ENCODE assay signal across 22 mouse cellular contexts in the genomic region with DNA sequence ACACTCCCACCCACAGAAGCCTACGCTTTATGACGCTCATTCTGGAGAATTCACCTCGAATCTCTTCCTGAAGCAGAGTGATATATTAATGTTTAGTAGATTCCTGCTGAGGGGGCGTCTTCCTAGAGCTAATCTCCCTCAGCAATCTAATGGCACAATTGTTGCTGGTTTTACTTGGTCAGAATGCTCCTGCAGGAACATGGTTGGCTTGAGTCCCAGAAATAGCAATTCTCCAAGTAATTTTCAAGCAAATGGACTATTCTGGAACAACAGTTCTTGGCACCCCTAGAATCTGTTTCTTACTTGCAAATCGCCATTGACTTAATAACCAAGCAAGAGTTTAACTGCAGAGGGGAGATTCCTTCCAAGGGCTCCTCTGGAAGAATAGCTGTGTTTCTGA. TPM values are rescaled to one million over a fixed set of nuclear protein-coding genes. Genes with fewer than 3 reads are reported as not detected.
DNase-seq lines count a peak whose midpoint lies in the region; ATAC-seq and TF ChIP-seq lines count a peak whose summit lies in the region.
"Had no signal": no experiment of that assay in that cellular context is flagged by ENCODE, and none has a peak within 500 bp of the region (broad histone marks: within the 10 kb centered on the region; RNA-seq: fewer than 3 reads in every experiment).

No protein-coding gene starts in this region.

- no peak overlapping the region for H3K4me3 ChIP-seq in forebrain, embryonic 14.5 days (ENCODE audit: low read depth, low read length)
- H3K4me3 ChIP-seq in forebrain, embryonic 11.5 days (ENCODE audit: low read depth, low read length), result no peak overlapping the region
- no peak overlapping the region for H3K4me3 ChIP-seq in kidney, embryonic 15.5 days (replicated peaks)
- no peak overlapping the region for H3K4me3 ChIP-seq in midbrain, postnatal 0 days (ENCODE audit: low read depth, low read length)
- no peak overlapping the region for H3K4me3 ChIP-seq in midbrain, embryonic 13.5 days (replicated peaks)
- H3K4me3 ChIP-seq in limb, embryonic 14.5 days (replicated peaks; ENCODE audit: low read length), result no peak overlapping the region
- H3K4me3 ChIP-seq: heart, embryonic 10.5 days; hindbrain, embryonic 12.5 days; intestine, embryonic 15.5 days; megakaryocyte, embryonic 14.5 days had no signal

- TF ChIP-seq POLR2A in limb, embryonic 14.5 days (IDR thresholded peaks at IDR 0.05; ENCODE audit: borderline replicate concordance, extremely low read depth, insufficient read depth, insufficient read length), result no peak

- H3K9ac ChIP-seq in forebrain, embryonic 14.5 days (ENCODE audit: low read length), result no peak overlapping the region
- H3K9ac ChIP-seq in forebrain, embryonic 11.5 days (ENCODE audit: low read length), result no peak overlapping the region
- H3K9ac ChIP-seq in kidney, embryonic 15.5 days, result no peak overlapping the region
- H3K9ac ChIP-seq in midbrain, postnatal 0 days (replicated peaks; ENCODE audit: low read length, poor library complexity, severe bottlenecking), result no peak overlapping the region
- H3K9ac ChIP-seq in midbrain, embryonic 13.5 days (replicated peaks), result no peak overlapping the region
- H3K9ac ChIP-seq in limb, embryonic 14.5 days (ENCODE audit: low read depth, low read length, severe bottlenecking), result no peak overlapping the region
- H3K9ac ChIP-seq: hindbrain, embryonic 12.5 days; intestine, embryonic 15.5 days; liver, embryonic 14.5 days had no signal

- no peaks in the 10 kb centered on the region for H3K4me1 ChIP-seq in forebrain, embryonic 14.5 days (ENCODE audit: control insufficient read depth, insufficient read depth, low read length)
- no peaks in the 10 kb centered on the region for H3K4me1 ChIP-seq in forebrain, embryonic 11.5 days (replicated peaks; ENCODE audit: control insufficient read depth, insufficient read depth, low read length)
- no peaks in the 10 kb centered on the region for H3K4me1 ChIP-seq in kidney, embryonic 15.5 days
- 0 out of 2 replicates have a peak, but pooled peaks cover 5% of the 10 kb centered on the region for H3K4me1 ChIP-seq in midbrain, postnatal 0 days (ENCODE audit: insufficient read depth, low read length)
- H3K4me1 ChIP-seq in midbrain, embryonic 13.5 days (replicated peaks), result no peaks in the 10 kb centered on the region; the same call in 1 of the 2 replicates
- no peaks in the 10 kb centered on the region for H3K4me1 ChIP-seq in limb, embryonic 14.5 days (ENCODE audit: control insufficient read depth, insufficient read depth, low read length)
- H3K4me1 ChIP-seq: heart, embryonic 10.5 days; hindbrain, embryonic 12.5 days; intestine, embryonic 15.5 days; megakaryocyte, embryonic 14.5 days had no signal

- H3K36me3 ChIP-seq in forebrain, embryonic 14.5 days (ENCODE audit: control insufficient read depth, insufficient read depth, low read length), result no peaks in the 10 kb centered on the region
- H3K36me3 ChIP-seq in forebrain, embryonic 11.5 days (ENCODE audit: control insufficient read depth, insufficient read depth, low read length), result no peaks in the 10 kb centered on the region
- H3K36me3 ChIP-seq in kidney, embryonic 15.5 days, result no peaks in the 10 kb centered on the region
- no peaks in the 10 kb centered on the region for H3K36me3 ChIP-seq in midbrain, postnatal 0 days (ENCODE audit: insufficient read depth, low read length)
- no peaks in the 10 kb centered on the region for H3K36me3 ChIP-seq in midbrain, embryonic 13.5 days
- no peaks in the 10 kb centered on the region for H3K36me3 ChIP-seq in limb, embryonic 14.5 days (ENCODE audit: control insufficient read depth, insufficient read depth, low read length)
- H3K36me3 ChIP-seq: heart, embryonic 10.5 days; hindbrain, embryonic 12.5 days; intestine, embryonic 15.5 days had no signal

- H3K4me2 ChIP-seq in forebrain, embryonic 14.5 days (ENCODE audit: low read length), result no peak overlapping the region
- H3K4me2 ChIP-seq in forebrain, embryonic 11.5 days (ENCODE audit: low read depth, low read length, severe bottlenecking), result no peak overlapping the region
- H3K4me2 ChIP-seq in kidney, embryonic 15.5 days, result no peak overlapping the region
- H3K4me2 ChIP-seq in midbrain, postnatal 0 days (ENCODE audit: low read depth, low read length, poor library complexity, severe bottlenecking), result no peak overlapping the region
- no peak overlapping the region for H3K4me2 ChIP-seq in midbrain, embryonic 13.5 days (replicated peaks)
- no peak overlapping the region for H3K4me2 ChIP-seq in limb, embryonic 14.5 days (replicated peaks; ENCODE audit: low read depth, low read length, severe bottlenecking)
- H3K4me2 ChIP-seq: hindbrain, embryonic 12.5 days; intestine, embryonic 15.5 days had no signal

- no peak for TF ChIP-seq CTCF in midbrain, postnatal 0 days (IDR thresholded peaks at IDR 0.05)

- H3K27me3 ChIP-seq in forebrain, embryonic 14.5 days (replicated peaks; ENCODE audit: control insufficient read depth, insufficient read depth, low read length), result no peaks in the 10 kb centered on the region
- H3K27me3 ChIP-seq in forebrain, embryonic 11.5 days (ENCODE audit: control insufficient read depth, insufficient read depth, low read length), result no peaks in the 10 kb centered on the region
- H3K27me3 ChIP-seq in kidney, embryonic 15.5 days, result no peaks in the 10 kb centered on the region
- H3K27me3 ChIP-seq in midbrain, postnatal 0 days (ENCODE audit: insufficient read depth, low read length), result no peaks in the 10 kb centered on the region
- H3K27me3 ChIP-seq in midbrain, embryonic 13.5 days, result no peaks in the 10 kb centered on the region
- H3K27me3 ChIP-seq in limb, embryonic 14.5 days (ENCODE audit: control insufficient read depth, insufficient read depth, low read length), result no peaks in the 10 kb centered on the region
- H3K27me3 ChIP-seq: CH12.LX; hindbrain, embryonic 12.5 days; intestine, embryonic 15.5 days had no signal

- ATAC-seq in forebrain, embryonic 14.5 days, result no peak
- no peak for ATAC-seq in forebrain, embryonic 11.5 days (replicated peaks; ENCODE audit: low FRiP score)
- no peak for ATAC-seq in kidney, embryonic 15.5 days (replicated peaks; ENCODE audit: low FRiP score)
- no peak for ATAC-seq in midbrain, postnatal 0 days (ENCODE audit: low FRiP score)
- no peak for ATAC-seq in midbrain, embryonic 13.5 days
- no peak for ATAC-seq in limb, embryonic 14.5 days (ENCODE audit: low FRiP score, low read depth)
- ATAC-seq: intestine, embryonic 15.5 days; lung, postnatal 0 days; midbrain, embryonic 16.5 days had no signal

- 38% methylated on average over 5 of the region's 5 CpGs for WGBS in forebrain, embryonic 14.5 days
- 69% methylated on average over 5 of the region's 5 CpGs for WGBS in forebrain, embryonic 11.5 days
- WGBS in kidney, embryonic 15.5 days, result 35% methylated on average over 5 of the region's 5 CpGs
- WGBS in midbrain, postnatal 0 days, result 52% methylated on average over 5 of the region's 5 CpGs
- WGBS in midbrain, embryonic 13.5 days, result 69% methylated on average over 5 of the region's 5 CpGs
- WGBS in limb, embryonic 14.5 days, result 58% methylated on average over 5 of the region's 5 CpGs

- peak; percentile 65 for DNase-seq in forebrain, embryonic 14.5 days (ENCODE audit: low spot score)
- DNase-seq in forebrain, embryonic 11.5 days (ENCODE audit: low spot score), result no peak
- peak; percentile 6 for DNase-seq in kidney, adult 9 months
- DNase-seq in midbrain, postnatal 0 days (ENCODE audit: low spot score), result peak; percentile 49
- DNase-seq in limb, embryonic 14.5 days (ENCODE audit: low spot score), result peak; percentile 66
- DNase-seq in cerebellum, adult 9-10 months, result no peak
- DNase-seq: adrenal gland, postnatal 14 days; cerebellum, adult 9-11 months; heart, postnatal 10 days; right cerebral cortex, postnatal 14 days; thymus, postnatal 25 days had no signal

- H3K27ac ChIP-seq in forebrain, embryonic 14.5 days (ENCODE audit: low read depth, low read length), result no peak overlapping the region
- no peak overlapping the region for H3K27ac ChIP-seq in forebrain, embryonic 11.5 days (ENCODE audit: low read depth, low read length)
- no peak overlapping the region for H3K27ac ChIP-seq in kidney, embryonic 15.5 days
- H3K27ac ChIP-seq in midbrain, postnatal 0 days (ENCODE audit: low read depth, low read length), result no peak overlapping the region
- no peak overlapping the region for H3K27ac ChIP-seq in midbrain, embryonic 13.5 days
- H3K27ac ChIP-seq in limb, embryonic 14.5 days (replicated peaks; ENCODE audit: low read depth, low read length), result no peak overlapping the region
- H3K27ac ChIP-seq: heart, embryonic 10.5 days; hindbrain, embryonic 12.5 days; intestine, embryonic 15.5 days; liver, embryonic 14.5 days had no signal

- no peaks in the 10 kb centered on the region for H3K9me3 ChIP-seq in forebrain, embryonic 14.5 days (replicated peaks; ENCODE audit: control insufficient read depth, low read length)
- H3K9me3 ChIP-seq in forebrain, embryonic 11.5 days (ENCODE audit: control insufficient read depth, low read length), result no peaks in the 10 kb centered on the region
- H3K9me3 ChIP-seq in kidney, embryonic 15.5 days (replicated peaks), result no peaks in the 10 kb centered on the region
- no peaks in the 10 kb centered on the region for H3K9me3 ChIP-seq in midbrain, postnatal 0 days (ENCODE audit: low read length)
- H3K9me3 ChIP-seq in midbrain, embryonic 13.5 days, result no peaks in the 10 kb centered on the region
- H3K9me3 ChIP-seq in limb, embryonic 14.5 days (ENCODE audit: control insufficient read depth, low read length), result no peaks in the 10 kb centered on the region
- H3K9me3 ChIP-seq: heart, embryonic 10.5 days; hindbrain, embryonic 12.5 days; intestine, embryonic 15.5 days had no signal

RNA-seq across cellular contexts. Expression of a gene that starts 42.9 kb away (rescaled TPM):
- 13.3 and 20.3 TPM in 2 replicates for polyA plus RNA-seq in forebrain, embryonic 14.5 days (2014; fragmentation: Nextera tagmentation; extraction: Ambion mirVana)
- polyA plus RNA-seq in forebrain, embryonic 11.5 days (2014; fragmentation: Nextera tagmentation; extraction: Ambion mirVana), result 0.27 and 0.92 TPM in 2 replicates
- polyA plus RNA-seq in kidney, embryonic 15.5 days (2015; fragmentation: Nextera tagmentation; extraction: Ambion mirVana), result 0.57 and 0.58 TPM in 2 replicates
- total RNA-seq in midbrain, postnatal 0 days (2014; rRNA removed), result 43.4 and 48.0 TPM in 2 replicates
- 33.9 and 34.2 TPM in 2 replicates for polyA plus RNA-seq in midbrain, postnatal 0 days (2015; fragmentation: Nextera tagmentation; extraction: Ambion mirVana)
- polyA plus RNA-seq in midbrain, embryonic 13.5 days (2015; fragmentation: Nextera tagmentation; extraction: Ambion mirVana), result 6.7 and 6.8 TPM in 2 replicates
- 0.52 and 0.55 TPM in 2 replicates for polyA plus RNA-seq in limb, embryonic 14.5 days (2012; rRNA removed)
- polyA plus RNA-seq in limb, embryonic 14.5 days (2014; fragmentation: Nextera tagmentation; extraction: Ambion mirVana), result 0.08 and 0.40 TPM in 2 replicates
- total RNA-seq: CH12.LX; gastrocnemius, postnatal 4 days; heart, postnatal 10 days had no signal
- polyA plus RNA-seq: intestine, embryonic 15.5 days; lung, postnatal 0 days had no signal

Comparison
In these comparisons a context has a peak if more than half of its experiments do, and no peak if none do; other contexts are left out.
1. DNase-seq: peak in forebrain, embryonic 14.5 days (single experiment), kidney, adult 9 months (single experiment), midbrain, postnatal 0 days (single experiment) and limb, embryonic 14.5 days (single experiment); none in forebrain, embryonic 11.5 days (single experiment) and cerebellum, adult 9-10 months (single experiment).